Mouse (Mus musculus): Measurements from ENCODE around the gene Uts2b. TPM values are rescaled to one million over a fixed set of nuclear protein-coding genes. Genes with fewer than 3 reads are reported as not detected.

Uts2b gene
- polyA plus RNA-seq, 1 experiment = not detected

- Histone ChIP-seq H3K27ac (ENCODE audit: insufficient read depth, low read length) (no peak overlapping the region), H3K4me3 (ENCODE audit: insufficient read depth, low read length) (no peak overlapping the region), H3K4me1 (ENCODE audit: control insufficient read depth, insufficient read depth, low read length) (no peaks in the 10 kb centered on the region; the same call in 1 of the 2 replicates)
- TF ChIP-seq CTCF (IDR thresholded peaks at IDR 0.05; ENCODE audit: borderline replicate concordance, insufficient read depth, low read length) = no peak
- TF ChIP-seq POLR2A (IDR thresholded peaks at IDR 0.05; ENCODE audit: low read depth, low read length) = no peak
Measured at GRCm38 (mm10) chr16:27382217-27382616, 12.2 kb upstream of the Uts2b start.

- no peak overlapping the region for H3K27ac ChIP-seq (ENCODE audit: insufficient read depth, low read length)
- H3K4me3 ChIP-seq (ENCODE audit: insufficient read depth, low read length) = no peak overlapping the region
- H3K4me1 ChIP-seq (ENCODE audit: control insufficient read depth, insufficient read depth, low read length) = no peaks in the 10 kb centered on the region
- TF ChIP-seq CTCF (IDR thresholded peaks at IDR 0.05; ENCODE audit: borderline replicate concordance, insufficient read depth, low read length) (no peak), POLR2A (IDR thresholded peaks at IDR 0.05; ENCODE audit: low read depth, low read length) (no peak)
Measured at GRCm38 (mm10) chr16:27376556-27376955, 6.5 kb upstream of the Uts2b start.

- H3K4me1 ChIP-seq (ENCODE audit: control insufficient read depth, insufficient read depth, low read length) = no peaks in the 10 kb centered on the region
- TF ChIP-seq POLR2A (IDR thresholded peaks at IDR 0.05; ENCODE audit: low read depth, low read length) (no peak), CTCF (IDR thresholded peaks at IDR 0.05; ENCODE audit: borderline replicate concordance, insufficient read depth, low read length) (no peak)
- no peak overlapping the region for H3K27ac ChIP-seq (ENCODE audit: insufficient read depth, low read length)
- H3K4me3 ChIP-seq (ENCODE audit: insufficient read depth, low read length) = no peak overlapping the region
Measured at GRCm38 (mm10) chr16:27375318-27375717, 5.3 kb upstream of the Uts2b start.

GRCm38 (mm10) chr16:27374139-27374538, 4.1 kb upstream of the Uts2b start:
- TF ChIP-seq CTCF (IDR thresholded peaks at IDR 0.05; ENCODE audit: borderline replicate concordance, insufficient read depth, low read length) = no peak
- TF ChIP-seq POLR2A (IDR thresholded peaks at IDR 0.05; ENCODE audit: low read depth, low read length) = no peak
- Histone ChIP-seq H3K27ac (ENCODE audit: insufficient read depth, low read length) (no peak overlapping the region), H3K4me3 (ENCODE audit: insufficient read depth, low read length) (no peak overlapping the region), H3K4me1 (ENCODE audit: control insufficient read depth, insufficient read depth, low read length) (no peaks in the 10 kb centered on the region)

- Histone ChIP-seq H3K4me3 (ENCODE audit: insufficient read depth, low read length) (no peak overlapping the region), H3K4me1 (ENCODE audit: control insufficient read depth, insufficient read depth, low read length) (no peaks in the 10 kb centered on the region), H3K27ac (ENCODE audit: insufficient read depth, low read length) (no peak overlapping the region)
- TF ChIP-seq POLR2A (IDR thresholded peaks at IDR 0.05; ENCODE audit: low read depth, low read length) (no peak), CTCF (IDR thresholded peaks at IDR 0.05; ENCODE audit: borderline replicate concordance, insufficient read depth, low read length) (no peak)
Measured at GRCm38 (mm10) chr16:27370700-27371099, 661 bp upstream of the Uts2b start.

GRCm38 (mm10) chr16:27360059-27360458, 10.0 kb downstream of the Uts2b start:
- Histone ChIP-seq H3K27ac (ENCODE audit: insufficient read depth, low read length) (no peak overlapping the region), H3K4me3 (ENCODE audit: insufficient read depth, low read length) (no peak overlapping the region), H3K4me1 (ENCODE audit: control insufficient read depth, insufficient read depth, low read length) (no peaks in the 10 kb centered on the region)
- TF ChIP-seq POLR2A (IDR thresholded peaks at IDR 0.05; ENCODE audit: low read depth, low read length) = no peak
- TF ChIP-seq CTCF (IDR thresholded peaks at IDR 0.05; ENCODE audit: borderline replicate concordance, insufficient read depth, low read length) = no peak

- H3K27ac ChIP-seq (ENCODE audit: insufficient read depth, low read length) = no peak overlapping the region
- no peaks in the 10 kb centered on the region for H3K4me1 ChIP-seq (ENCODE audit: control insufficient read depth, insufficient read depth, low read length)
- H3K4me3 ChIP-seq (ENCODE audit: insufficient read depth, low read length) = no peak overlapping the region
- TF ChIP-seq POLR2A (IDR thresholded peaks at IDR 0.05; ENCODE audit: low read depth, low read length) = no peak
- no peak for TF ChIP-seq CTCF (IDR thresholded peaks at IDR 0.05; ENCODE audit: borderline replicate concordance, insufficient read depth, low read length)
Measured at GRCm38 (mm10) chr16:27354464-27354863, 15.6 kb downstream of the Uts2b start.

GRCm38 (mm10) chr16:27349878-27350532, 20.0 kb downstream of the Uts2b start:
- no peaks in the 10 kb centered on the region for H3K4me1 ChIP-seq (ENCODE audit: control insufficient read depth, insufficient read depth, low read length)
- no peak overlapping the region for H3K27ac ChIP-seq (ENCODE audit: insufficient read depth, low read length)
- no peak overlapping the region for H3K4me3 ChIP-seq (ENCODE audit: insufficient read depth, low read length)
- TF ChIP-seq POLR2A (IDR thresholded peaks at IDR 0.05; ENCODE audit: low read depth, low read length) (no peak), CTCF (IDR thresholded peaks at IDR 0.05; ENCODE audit: borderline replicate concordance, insufficient read depth, low read length) (no peak)

GRCm38 (mm10) chr16:27349235-27349634, 20.8 kb downstream of the Uts2b start:
- Histone ChIP-seq H3K27ac (ENCODE audit: insufficient read depth, low read length) (no peak overlapping the region), H3K4me1 (ENCODE audit: control insufficient read depth, insufficient read depth, low read length) (no peaks in the 10 kb centered on the region), H3K4me3 (ENCODE audit: insufficient read depth, low read length) (no peak overlapping the region)
- TF ChIP-seq POLR2A (IDR thresholded peaks at IDR 0.05; ENCODE audit: low read depth, low read length) = no peak
- no peak for TF ChIP-seq CTCF (IDR thresholded peaks at IDR 0.05; ENCODE audit: borderline replicate concordance, insufficient read depth, low read length)

GRCm38 (mm10) chr16:27348359-27348758, 21.7 kb downstream of the Uts2b start:
- no peaks in the 10 kb centered on the region for H3K4me1 ChIP-seq (ENCODE audit: control insufficient read depth, insufficient read depth, low read length)
- TF ChIP-seq POLR2A (IDR thresholded peaks at IDR 0.05; ENCODE audit: low read depth, low read length) (no peak), CTCF (IDR thresholded peaks at IDR 0.05; ENCODE audit: borderline replicate concordance, insufficient read depth, low read length) (no peak)
- no peak overlapping the region for H3K27ac ChIP-seq (ENCODE audit: insufficient read depth, low read length)
- H3K4me3 ChIP-seq (ENCODE audit: insufficient read depth, low read length) = no peak overlapping the region
